Mouse (Mus musculus) thymus, postnatal 36 days (tissue): ENCODE measurements around the gene Lsm2.

Experiments used
- DNase-seq, 2 experiments: peaks; one replicate each; pipeline ENCODE4 v3.0.0; 2022; ENCODE audit warnings: mixed read lengths in 2 of 2

The Lsm2 gene

DNA sequence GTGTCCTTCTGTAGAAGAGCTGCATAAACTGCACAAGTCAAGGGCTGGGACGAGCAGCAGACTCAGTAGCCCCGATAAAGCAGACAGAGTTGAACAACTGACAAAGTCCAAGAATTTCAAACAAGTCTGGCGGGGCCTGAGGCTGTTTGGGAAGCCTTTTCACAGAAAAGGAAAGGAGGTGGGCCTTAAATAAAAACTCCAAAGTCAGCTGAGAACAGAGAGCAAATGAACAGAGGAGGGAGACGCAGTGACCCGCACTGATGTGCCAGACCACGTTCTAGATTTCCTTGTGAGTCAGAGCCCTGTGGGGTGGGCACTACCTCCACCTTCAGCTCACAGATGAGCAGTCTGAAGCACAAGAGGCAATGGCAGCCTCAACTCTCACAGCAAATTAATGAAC, 53.2 kb downstream of the Lsm2 start:
- no peak for DNase-seq
